Mouse (Mus musculus) G1E (cell line): ENCODE measurements around the gene Cdkal1. TPM values are rescaled to one million over a fixed set of nuclear protein-coding genes. Genes with fewer than 3 reads are reported as not detected.

ENCODE experiments used
- ATAC-seq: 2 replicates; pipeline ENCODE4 v1.8.0; 2016; ENCODE audit warnings: mild to moderate bottlenecking; ENCODE audit not compliant: insufficient number of reproducible peaks, poor library complexity, low FRiP score, severe bottlenecking; ENCODE audit errors: extremely low read depth
- DNase-seq: peaks from one replicate; pipeline ENCODE4 v3.0.0; 2012; ENCODE audit warnings: low spot score
- H3K27me3 ChIP-seq: 2 replicates; pipeline ENCODE4 v1.6.1; 2012; ENCODE audit warnings: mild to moderate bottlenecking, low read length, inconsistent platforms; ENCODE audit not compliant: insufficient read depth
- H3K36me3 ChIP-seq: replicated peaks from 2 replicates; pipeline ENCODE3; 2012; ENCODE audit warnings: mild to moderate bottlenecking, inconsistent platforms
- H3K4me1 ChIP-seq: 2 replicates; pipeline ENCODE4 v1.6.1; 2012; ENCODE audit warnings: low read depth, low read length, inconsistent platforms, mixed read lengths; ENCODE audit not compliant: insufficient read depth
- H3K4me3 ChIP-seq: 2 replicates; pipeline ENCODE4 v1.5.1; 2012; ENCODE audit warnings: low read depth, mild to moderate bottlenecking, inconsistent platforms, low read length, moderate library complexity, mixed read lengths
- H3K9me3 ChIP-seq: replicated peaks from 2 replicates; pipeline ENCODE4 v1.6.1; 2012; ENCODE audit warnings: inconsistent platforms
- CTCF ChIP-seq: IDR thresholded peaks from 2 replicates; pipeline ENCODE4 v1.5.1; 2012; ENCODE audit warnings: low read depth, low read length, inconsistent platforms, mixed read lengths
- GATA1 ChIP-seq: IDR thresholded peaks from 2 replicates; pipeline ENCODE4 v1.6.1; 2012; ENCODE audit warnings: borderline replicate concordance, low read length, inconsistent platforms, mixed read lengths
- GATA2 ChIP-seq: IDR thresholded peaks from 2 replicates; pipeline ENCODE4 v1.6.1; 2012; ENCODE audit warnings: low read depth, low read length, inconsistent platforms, borderline replicate concordance
- POLR2AphosphoS5 ChIP-seq: IDR thresholded peaks from 2 replicates; pipeline ENCODE4 v1.6.1; 2012; ENCODE audit warnings: low read depth, low read length, inconsistent platforms; ENCODE audit not compliant: insufficient replicate concordance
- TAL1 ChIP-seq: conservative IDR thresholded peaks from 2 replicates; pipeline ENCODE4 v1.6.1; 2012; ENCODE audit warnings: low read depth, low read length, inconsistent platforms, mixed read lengths
- polyA plus RNA-seq: library from polyadenylated mRNA; stranded (reverse); fragments of >175 nt; gene quantifications from 2 replicates; pipeline ENCODE4 v1.2.3, GENCODE M21; 2012
- total RNA-seq, 2 experiments: library from RNA; stranded (forward) in 1 of 2; stranded (reverse) in 1 of 2; fragments of 200-1000 nt in 1 of 2; fragments of >200 nt in 1 of 2; fragmentation: Nextera tagmentation in 1 of 2; gene quantifications; 2 replicates each; pipeline ENCODE4 v1.2.3; 2014 to 2017

Gene Cdkal1
- total and polyA plus RNA-seq, 3 experiments = 0.98 to 53.9 (median 35.6) TPM

GRCm38 (mm10) chr13:29828032-29828431 is 27.4 kb downstream of the Cdkal1 start:
- H3K4me3 ChIP-seq = no peak overlapping the region
- TF ChIP-seq CTCF = no peak
- TF ChIP-seq POLR2AphosphoS5 = no peak
- no peak for TF ChIP-seq TAL1
- no peak for TF ChIP-seq GATA1
- no peak for TF ChIP-seq GATA2
- peaks cover 66% of the 10 kb centered on the region for H3K4me1 ChIP-seq
- no peaks in the 10 kb centered on the region for H3K27me3 ChIP-seq
- no peak for DNase-seq
- H3K9me3 ChIP-seq = no peaks in the 10 kb centered on the region
- no peak for ATAC-seq
- peaks cover 21% of the 10 kb centered on the region for H3K36me3 ChIP-seq

- H3K4me1 ChIP-seq = peaks cover 72% of the 10 kb centered on the region
- no peak overlapping the region for H3K4me3 ChIP-seq
- H3K36me3 ChIP-seq = peaks cover 25% of the 10 kb centered on the region
- H3K27me3 ChIP-seq = no peaks in the 10 kb centered on the region
- peak; percentile 73 for TF ChIP-seq TAL1
- TF ChIP-seq CTCF = no peak
- ATAC-seq (peak; percentile 84), DNase-seq (peak; percentile 38)
- no peaks in the 10 kb centered on the region for H3K9me3 ChIP-seq
Measured at GRCm38 (mm10) chr13:29826469-29826868, 29.0 kb downstream of the Cdkal1 start.

GRCm38 (mm10) chr13:29826041-29826440 is 29.4 kb downstream of the Cdkal1 start:
- TF ChIP-seq GATA1 (no peak), CTCF (no peak), TAL1 (no peak), GATA2 (no peak), POLR2AphosphoS5 (no peak)
- Histone ChIP-seq H3K4me3 (no peak overlapping the region; the same call in 1 of the 2 replicates), H3K36me3 (peaks cover 25% of the 10 kb centered on the region), H3K9me3 (no peaks in the 10 kb centered on the region), H3K27me3 (no peaks in the 10 kb centered on the region), H3K4me1 (peaks cover 68% of the 10 kb centered on the region)
- DNase-seq = no peak
- ATAC-seq = peak; percentile 7; the same call in 1 of the 2 replicates

GRCm38 (mm10) chr13:29824797-29825196 is 30.7 kb downstream of the Cdkal1 start:
- Histone ChIP-seq H3K4me3 (no peak overlapping the region), H3K36me3 (peaks cover 25% of the 10 kb centered on the region), H3K4me1 (peaks cover 65% of the 10 kb centered on the region), H3K27me3 (no peaks in the 10 kb centered on the region), H3K9me3 (no peaks in the 10 kb centered on the region)
- ATAC-seq (no peak), DNase-seq (no peak)
- TF ChIP-seq GATA2 = no peak

- Histone ChIP-seq H3K9me3 (no peaks in the 10 kb centered on the region), H3K4me1 (peaks cover 61% of the 10 kb centered on the region), H3K4me3 (no peak overlapping the region), H3K36me3 (peaks cover 25% of the 10 kb centered on the region), H3K27me3 (no peaks in the 10 kb centered on the region)
- no peak for TF ChIP-seq TAL1
- no peak for TF ChIP-seq POLR2AphosphoS5
- TF ChIP-seq GATA1 = no peak
- no peak for TF ChIP-seq GATA2
- TF ChIP-seq CTCF = no peak
- DNase-seq (no peak), ATAC-seq (no peak)
Measured at GRCm38 (mm10) chr13:29824326-29824725, 31.1 kb downstream of the Cdkal1 start.

- Histone ChIP-seq H3K4me3 (no peak overlapping the region), H3K36me3 (peaks cover 29% of the 10 kb centered on the region), H3K9me3 (no peaks in the 10 kb centered on the region), H3K27me3 (no peaks in the 10 kb centered on the region), H3K4me1 (peaks cover 63% of the 10 kb centered on the region)
- DNase-seq (no peak), ATAC-seq (no peak)
- TF ChIP-seq CTCF (no peak), TAL1 (no peak), GATA1 (no peak), POLR2AphosphoS5 (no peak), GATA2 (no peak)
Measured at GRCm38 (mm10) chr13:29823906-29824305, 31.6 kb downstream of the Cdkal1 start.

GRCm38 (mm10) chr13:29823487-29823886 is 32.0 kb downstream of the Cdkal1 start:
- no peaks in the 10 kb centered on the region for H3K9me3 ChIP-seq
- ATAC-seq = no peak
- no peak overlapping the region for H3K4me3 ChIP-seq
- H3K27me3 ChIP-seq = no peaks in the 10 kb centered on the region
- TF ChIP-seq CTCF (no peak), GATA2 (no peak), POLR2AphosphoS5 (no peak)
- peaks cover 32% of the 10 kb centered on the region for H3K36me3 ChIP-seq
- DNase-seq = no peak
- H3K4me1 ChIP-seq = peaks cover 67% of the 10 kb centered on the region
